ENCODE assay signal across 18 mouse cellular contexts in genomic region chr11:116429862-116430613, GRCm38 (mm10). TPM values are rescaled to one million over a fixed set of nuclear protein-coding genes. Genes with fewer than 3 reads are reported as not detected.
DNase-seq lines count a peak whose midpoint lies in the region; ATAC-seq and TF ChIP-seq lines count a peak whose summit lies in the region.
"Had no signal": no experiment of that assay in that cellular context is flagged by ENCODE, and none has a peak within 500 bp of the region (broad histone marks: within the 10 kb centered on the region; RNA-seq: fewer than 3 reads in every experiment).

No protein-coding gene starts in this region.

- H3K9ac ChIP-seq in heart, embryonic 11.5 days (ENCODE audit: low read depth, low read length) = peak overlapping the region; percentile 17; the same call in 1 of the 2 replicates
- no peak overlapping the region for H3K9ac ChIP-seq in heart, adult 2 months (ENCODE audit: low read depth, low read length)
- H3K9ac ChIP-seq: embryonic facial prominence, embryonic 13.5 days; heart, embryonic 15.5 days; hindbrain, embryonic 13.5 days; midbrain, embryonic 13.5 days had no signal

- TF ChIP-seq EP300 in heart, adult 2 months (IDR thresholded peaks at IDR 0.05; ENCODE audit: insufficient read depth, low read depth, low read length) = no peak

- WGBS in heart, embryonic 11.5 days (ENCODE audit: insufficient replicate concordance) = 78% methylated on average over 9 of the region's 9 CpGs
- 84% methylated on average over 9 of the region's 9 CpGs for WGBS in heart, adult 2 months

- DNase-seq in heart, adult 2 months = no peak
- DNase-seq in CD4-positive helper T cell, adult 2 months (ENCODE audit: low read depth, low spot score) = peak; percentile 43
- DNase-seq in induced T-regulatory cell, adult 2 months (ENCODE audit: low read depth) = peak; percentile 82
- no peak for DNase-seq in cerebellum, adult 9-11 months
- no peak for DNase-seq in urinary bladder, postnatal 4 days (ENCODE audit: low spot score in 2 of 2)
- DNase-seq: adrenal gland, postnatal 10 days; gastrocnemius, postnatal 14 days; lung, postnatal 10 days; thymus, postnatal 14 days had no signal

- peak overlapping the region; percentile 46; the same call in 1 of the 2 replicates for H3K4me2 ChIP-seq in heart, embryonic 11.5 days
- H3K4me2 ChIP-seq in myocyte (ENCODE audit: low read depth) = peak overlapping the region; percentile 56
- H3K4me2 ChIP-seq: hindbrain, embryonic 13.5 days had no signal

- H3K9me3 ChIP-seq in heart, embryonic 11.5 days (replicated peaks; ENCODE audit: control insufficient read depth, low read length) = no peaks in the 10 kb centered on the region
- H3K9me3 ChIP-seq: embryonic facial prominence, embryonic 13.5 days; heart, embryonic 15.5 days; hindbrain, embryonic 13.5 days; midbrain, embryonic 13.5 days had no signal

- H3K27me3 ChIP-seq in heart, embryonic 11.5 days (ENCODE audit: control insufficient read depth, insufficient read depth, low read length) = no peaks in the 10 kb centered on the region
- H3K27me3 ChIP-seq in heart, adult 2 months (ENCODE audit: control insufficient read depth, insufficient read depth, low read length) = no peaks in the 10 kb centered on the region
- no peaks in the 10 kb centered on the region for H3K27me3 ChIP-seq in myocyte (ENCODE audit: control insufficient read depth, insufficient read depth, insufficient read length)
- H3K27me3 ChIP-seq: embryonic facial prominence, embryonic 13.5 days; heart, embryonic 15.5 days; midbrain, embryonic 13.5 days had no signal

- no peaks in the 10 kb centered on the region for H3K79me2 ChIP-seq in heart, adult 2 months (replicated peaks; ENCODE audit: control insufficient read depth, insufficient read depth, low read length)
- peaks cover 6% of the 10 kb centered on the region for H3K79me2 ChIP-seq in myocyte (ENCODE audit: control insufficient read depth, insufficient read depth)

- ATAC-seq in heart, embryonic 11.5 days (replicated peaks; ENCODE audit: insufficient number of reproducible peaks, low FRiP score, low TSS enrichment) = no peak
- no peak for ATAC-seq in megakaryocyte, adult 5-6 weeks (ENCODE audit: poor library complexity, severe bottlenecking)
- ATAC-seq: forebrain, embryonic 16.5 days; midbrain, embryonic 13.5 days had no signal

- no peak for TF ChIP-seq CTCF in heart, adult 2 months (IDR thresholded peaks at IDR 0.05)

- H3ac ChIP-seq in myocyte (ENCODE audit: control insufficient read depth, insufficient read length) = no peak overlapping the region

- no peak overlapping the region for H3K27ac ChIP-seq in heart, embryonic 11.5 days (ENCODE audit: low read depth, low read length)
- H3K27ac ChIP-seq in heart, adult 2 months = no peak overlapping the region
- H3K27ac ChIP-seq: embryonic facial prominence, embryonic 13.5 days; heart, embryonic 15.5 days; hindbrain, embryonic 13.5 days; midbrain, embryonic 13.5 days had no signal

- no peak for TF ChIP-seq POLR2A in heart, adult 2 months (IDR thresholded peaks at IDR 0.05; ENCODE audit: insufficient read depth, low read depth, low read length)
- no peak for TF ChIP-seq POLR2A in myocyte (IDR thresholded peaks at IDR 0.05; ENCODE audit: insufficient read length, low read depth)

- no peaks in the 10 kb centered on the region for H3K36me3 ChIP-seq in heart, embryonic 11.5 days (ENCODE audit: control insufficient read depth, insufficient read depth, low read length)
- no peaks in the 10 kb centered on the region for H3K36me3 ChIP-seq in heart, adult 2 months (ENCODE audit: control insufficient read depth, insufficient read depth, low read length)
- no peaks in the 10 kb centered on the region for H3K36me3 ChIP-seq in myocyte (ENCODE audit: control insufficient read depth, insufficient read depth)
- H3K36me3 ChIP-seq: embryonic facial prominence, embryonic 13.5 days; heart, embryonic 15.5 days; hindbrain, embryonic 13.5 days; midbrain, embryonic 13.5 days had no signal

- no peak overlapping the region for H3K4me3 ChIP-seq in heart, embryonic 11.5 days (ENCODE audit: low read depth, low read length)
- H3K4me3 ChIP-seq in heart, adult 2 months = no peak overlapping the region
- no peak overlapping the region for H3K4me3 ChIP-seq in myocyte
- H3K4me3 ChIP-seq: embryonic facial prominence, embryonic 13.5 days; heart, embryonic 15.5 days; hindbrain, embryonic 13.5 days; midbrain, embryonic 13.5 days had no signal

- intact Hi-C loops in heart, adult 2 months (cut with DNase I) = no loop called here

- H3K4me1 ChIP-seq in heart, embryonic 11.5 days (ENCODE audit: control insufficient read depth, insufficient read depth, low read length) = peaks cover 20% of the 10 kb centered on the region
- 0 out of 2 replicates have a peak, but pooled peaks cover 1% of the 10 kb centered on the region for H3K4me1 ChIP-seq in heart, adult 2 months (ENCODE audit: control insufficient read depth, insufficient read depth, low read length)

TF ChIP-seq in myocyte, 11 proteins besides CTCF, POLR2A, EP300 and RAD21:
- TF ChIP-seq MAX (IDR thresholded peaks at IDR 0.05; ENCODE audit: low read depth) = no peak
- no peak for TF ChIP-seq CEBPB (IDR thresholded peaks at IDR 0.05; ENCODE audit: insufficient read depth, poor library complexity, severe bottlenecking)
- no peak for TF ChIP-seq E2F4 (IDR thresholded peaks at IDR 0.05; ENCODE audit: insufficient read depth)
- no peak for TF ChIP-seq REST (IDR thresholded peaks at IDR 0.05; ENCODE audit: insufficient read depth, insufficient read length)
- no peak for TF ChIP-seq SRF (IDR thresholded peaks at IDR 0.05; ENCODE audit: control insufficient read depth, insufficient read length, low read depth)

RNA-seq across cellular contexts. Expression of gene Ubald2, which starts 3.9 kb away (rescaled TPM):
- polyA plus RNA-seq in heart, embryonic 11.5 days (2014; fragmentation: Nextera tagmentation; extraction: Ambion mirVana) = 60.6 and 68.3 TPM in 2 replicates
- total RNA-seq in heart, adult 2 months (2021) = 10 to 100 TPM; 29.2 to 34.1 TPM
- 45.5 and 80.1 TPM in 2 replicates for polyA plus RNA-seq in heart, adult 2 months (2012; rRNA removed)
- polyA plus RNA-seq in myocyte (2012; fragmentation: generic; extraction: Trizol) = 120 TPM
- 94.1 and 112 TPM in 2 replicates for total RNA-seq in megakaryocyte, adult 5-6 weeks (2015)
- 58.4 and 64.0 TPM in 2 replicates for total RNA-seq in megakaryocyte, adult 5-6 weeks (2017)

RNA-seq across cellular contexts. Expression of gene Rnf157, which starts 17.2 kb away (rescaled TPM):
- polyA plus RNA-seq in heart, embryonic 11.5 days (2014; fragmentation: Nextera tagmentation; extraction: Ambion mirVana) = 8.6 and 9.2 TPM in 2 replicates
- 1 to 10 TPM; 6.0 to 7.2 TPM for total RNA-seq in heart, adult 2 months (2021)
- polyA plus RNA-seq in heart, adult 2 months (2012; rRNA removed) = 3.0 and 5.7 TPM in 2 replicates
- polyA plus RNA-seq in myocyte (2012; fragmentation: generic; extraction: Trizol) = 15.2 TPM
- total RNA-seq in megakaryocyte, adult 5-6 weeks (2015) = 6.2 and 7.0 TPM in 2 replicates
- 5.7 and 7.1 TPM in 2 replicates for total RNA-seq in megakaryocyte, adult 5-6 weeks (2017)

RNA-seq across cellular contexts. Expression of gene Qrich2, which starts 36.0 kb away (rescaled TPM):
- 0.31 TPM in 1 of 2 replicates, not detected in the other for polyA plus RNA-seq in heart, embryonic 11.5 days (2014; fragmentation: Nextera tagmentation; extraction: Ambion mirVana)
- not detected for total RNA-seq in heart, adult 2 months (2021)
- polyA plus RNA-seq in heart, adult 2 months (2012; rRNA removed) = 0.18 and 0.23 TPM in 2 replicates
- polyA plus RNA-seq in myocyte (2012; fragmentation: generic; extraction: Trizol) = not detected
- not detected in 2 replicates for total RNA-seq in megakaryocyte, adult 5-6 weeks (2015)
- total RNA-seq in megakaryocyte, adult 5-6 weeks (2017) = 0.18 and 0.65 TPM in 2 replicates
- total RNA-seq: adrenal gland, postnatal 10 days; gastrocnemius, postnatal 14 days; left cerebral cortex, adult 8-10 months had no signal
- polyA plus RNA-seq: heart, embryonic 15.5 days; midbrain, embryonic 13.5 days had no signal

Comparison
In these comparisons a context has a peak if more than half of its experiments do, and no peak if none do; other contexts are left out.
1. DNase-seq: peak in CD4-positive helper T cell, adult 2 months (single experiment) and induced T-regulatory cell, adult 2 months (single experiment); none in heart, adult 2 months (0 of 2), cerebellum, adult 9-11 months (single experiment) and urinary bladder, postnatal 4 days (0 of 2).